Mouse (Mus musculus): ENCODE results near the gene Acod1. TPM values are rescaled to one million over a fixed set of nuclear protein-coding genes. Genes with fewer than 3 reads are reported as not detected.

Gene Acod1
- total and polyA plus RNA-seq, 3 experiments, result 0.09 to 1.6 (median 0.16) TPM

DNA sequence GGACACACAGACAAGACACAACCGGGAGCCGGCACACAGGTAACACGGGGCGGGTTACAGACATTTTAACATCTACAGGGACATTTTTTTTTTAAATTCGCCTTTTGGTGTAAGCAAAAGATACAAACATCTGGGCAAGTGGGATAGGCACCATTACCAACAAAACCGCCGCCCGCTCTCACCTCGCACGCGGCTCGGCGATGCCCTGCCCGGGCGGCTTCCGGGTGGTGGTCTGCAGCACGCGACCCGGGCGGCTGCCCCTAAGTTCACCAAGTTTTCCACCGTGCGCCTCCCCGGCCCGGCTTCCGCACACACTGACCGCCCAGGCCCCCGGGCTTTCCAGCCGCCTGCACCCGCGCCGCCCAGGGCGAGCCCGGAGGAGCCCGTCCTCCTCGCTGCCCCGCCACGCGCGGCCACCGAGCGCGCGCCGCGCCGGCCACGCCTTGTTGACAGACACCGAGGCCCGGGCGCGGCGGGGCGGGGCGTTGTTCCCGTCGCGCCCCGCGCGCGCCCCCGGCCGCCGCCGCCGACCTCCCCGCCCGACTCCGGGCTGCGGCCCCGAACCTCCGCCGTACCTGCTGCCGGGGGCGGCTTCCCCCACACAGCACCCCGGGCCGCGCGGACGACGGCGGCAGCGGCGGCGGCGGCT lies 51.9 kb downstream of the Acod1 start:
- H3K27me3 ChIP-seq (replicated peaks), result no peaks in the 10 kb centered on the region
- no peak for TF ChIP-seq JUN (IDR thresholded peaks at IDR 0.05; ENCODE audit: insufficient read depth, low read depth, low read length)
- TF ChIP-seq ZKSCAN1 (IDR thresholded peaks at IDR 0.05; ENCODE audit: borderline replicate concordance, low read depth, low read length), result no peak
- no peak for TF ChIP-seq CHD2 (IDR thresholded peaks at IDR 0.05; ENCODE audit: low read length)
- TF ChIP-seq GABPA (IDR thresholded peaks at IDR 0.05; ENCODE audit: insufficient replicate concordance, low read depth, low read length), result no peak
- TF ChIP-seq ZC3H11A (IDR thresholded peaks at IDR 0.05; ENCODE audit: low read depth, low read length), result no peak
- TF ChIP-seq KAT2A (IDR thresholded peaks at IDR 0.05; ENCODE audit: insufficient replicate concordance, low read length), result no peak
- peak; percentile 52; the same call in 1 of the 2 replicates for TF ChIP-seq ZMIZ1 (IDR thresholded peaks at IDR 0.05; ENCODE audit: low read depth, low read length)
- TF ChIP-seq BHLHE40 (IDR thresholded peaks at IDR 0.05; ENCODE audit: low read depth, low read length), result peak; percentile 85
- TF ChIP-seq USF1 (IDR thresholded peaks at IDR 0.05; ENCODE audit: low read depth, low read length), result no peak
- TF ChIP-seq SMC3 (IDR thresholded peaks at IDR 0.05; ENCODE audit: low read depth, low read length), result no peak
- no peak for TF ChIP-seq ETS1 (conservative IDR thresholded peaks at IDR 0.05; ENCODE audit: low read depth, low read length)
- TF ChIP-seq MAFK (IDR thresholded peaks at IDR 0.05; ENCODE audit: insufficient replicate concordance, low read length), result no peak
- TF ChIP-seq TCF12 (IDR thresholded peaks at IDR 0.05; ENCODE audit: low read depth, low read length), result peak; percentile 16; the same call in 1 of the 2 replicates
- TF ChIP-seq PAX5 (IDR thresholded peaks at IDR 0.05; ENCODE audit: low read length), result no peak
- TF ChIP-seq TBP (conservative IDR thresholded peaks at IDR 0.05; ENCODE audit: low read depth, low read length), result no peak
- no peak for TF ChIP-seq MYC (IDR thresholded peaks at IDR 0.05; ENCODE audit: low read depth, low read length)
- TF ChIP-seq IRF4 (IDR thresholded peaks at IDR 0.05; ENCODE audit: low read depth, low read length), result peak; percentile 37; the same call in 1 of the 2 replicates
- TF ChIP-seq EP300 (IDR thresholded peaks at IDR 0.05; ENCODE audit: low read length), result no peak
- TF ChIP-seq CHD1 (IDR thresholded peaks at IDR 0.05; ENCODE audit: low read depth, low read length), result no peak
- TF ChIP-seq CTCF (conservative IDR thresholded peaks at IDR 0.05 in 1 of 2, IDR thresholded peaks at IDR 0.05 in 1 of 2; ENCODE audit: low read depth in 2 of 2, low read length in 2 of 2), result no peak
- TF ChIP-seq POLR2A (IDR thresholded peaks at IDR 0.05; ENCODE audit: low read depth, low read length), result peak; percentile 31; the same call in 1 of the 2 replicates
- peak; percentile 7; the same call in 1 of the 2 replicates for TF ChIP-seq UBTF (IDR thresholded peaks at IDR 0.05; ENCODE audit: low read depth, low read length)
- TF ChIP-seq RAD21 (IDR thresholded peaks at IDR 0.05; ENCODE audit: low read depth, low read length), result no peak
- TF ChIP-seq MEF2A (IDR thresholded peaks at IDR 0.05; ENCODE audit: borderline replicate concordance, low read depth, low read length), result peak; percentile 48; the same call in 1 of the 2 replicates
- TF ChIP-seq HCFC1 (IDR thresholded peaks at IDR 0.05; ENCODE audit: low read depth, low read length), result peak; percentile 14; the same call in 1 of the 2 replicates
- TF ChIP-seq POLR2AphosphoS2 (IDR thresholded peaks at IDR 0.05; ENCODE audit: low read depth, low read length), result no peak
- TF ChIP-seq SIN3A (IDR thresholded peaks at IDR 0.05; ENCODE audit: low read length), result peak; percentile 74
- peak; percentile 75 for TF ChIP-seq MAX (IDR thresholded peaks at IDR 0.05; ENCODE audit: low read length)
- peak; percentile 81 for TF ChIP-seq ELF1 (IDR thresholded peaks at IDR 0.05; ENCODE audit: low read depth, low read length)
- no peak for TF ChIP-seq ZNF384 (IDR thresholded peaks at IDR 0.05; ENCODE audit: low read depth, low read length)
- TF ChIP-seq MAZ (IDR thresholded peaks at IDR 0.05; ENCODE audit: low read depth, low read length), result no peak
- 0 out of 2 replicates have a peak, but pooled peaks have one; percentile 21 for TF ChIP-seq NRF1 (IDR thresholded peaks at IDR 0.05; ENCODE audit: low read depth, low read length)
- TF ChIP-seq USF2 (conservative IDR thresholded peaks at IDR 0.05; ENCODE audit: low read depth, low read length), result no peak
- peak; percentile 91 for TF ChIP-seq MXI1 (IDR thresholded peaks at IDR 0.05; ENCODE audit: low read depth, low read length)
- TF ChIP-seq NELFE (IDR thresholded peaks at IDR 0.05; ENCODE audit: low read depth, low read length), result peak; percentile 58
- no peak for TF ChIP-seq E2F4 (IDR thresholded peaks at IDR 0.05; ENCODE audit: insufficient replicate concordance, low read depth, low read length)
- TF ChIP-seq RCOR1 (conservative IDR thresholded peaks at IDR 0.05; ENCODE audit: low read depth, low read length), result no peak
- no peak for TF ChIP-seq JUND (conservative IDR thresholded peaks at IDR 0.05; ENCODE audit: low read depth, low read length)
- peak; percentile 58 for DNase-seq (ENCODE audit: extremely low read depth)
- in situ Hi-C loops (cut with MboI; ENCODE audit: low pct_ligation_motif_present, low pct_unique_long_range_greater_than_20kb, low sequenced_read_pairs) (no loop called here), dilution Hi-C loops (cut with MboI; ENCODE audit: extremely low pct_ligation_motif_present, extremely low pct_unique_long_range_greater_than_20kb, low sequenced_read_pairs) (no loop called here)
- 0 out of 2 replicates have a peak overlapping the region, but pooled peaks have one; percentile 29 for H3K4me2 ChIP-seq (ENCODE audit: insufficient read depth, low read depth, poor library complexity, severe bottlenecking)
- peaks cover 11 to 29% of the 10 kb centered on the region in 2 experiments for H3K36me3 ChIP-seq (replicated peaks in 1 of 2; ENCODE audit: control insufficient read depth in 1 of 2, insufficient read depth in 1 of 2, low read length in 1 of 2)
- H3K4me3 ChIP-seq (replicated peaks in 1 of 3; ENCODE audit: low read depth in 2 of 3, low read length in 2 of 3, poor library complexity in 1 of 3), result peak overlapping the region; percentile 83 to 93 (median 92)
- H3K9ac ChIP-seq (ENCODE audit: insufficient read depth, low read depth), result peak overlapping the region; percentile 95
- H3K4me1 ChIP-seq (ENCODE audit: control insufficient read depth in 1 of 2, insufficient read depth in 2 of 2), result peaks cover 7 to 43% of the 10 kb centered on the region in 2 experiments; a peak in 3 of 4 replicates
- H3K79me2 ChIP-seq (replicated peaks; ENCODE audit: control insufficient read depth, extremely low read depth, insufficient read depth, poor library complexity, severe bottlenecking), result peaks cover 34% of the 10 kb centered on the region
- no peaks in the 10 kb centered on the region for H3K9me3 ChIP-seq (replicated peaks; ENCODE audit: low read length)
- peak overlapping the region; percentile 98 for H3K27ac ChIP-seq (ENCODE audit: insufficient read depth, low read depth)

Data from CH12.LX (cell line).